Mouse (Mus musculus) ES-Bruce4 (cell line): ENCODE results near the gene 4933428G20Rik. TPM values are rescaled to one million over a fixed set of nuclear protein-coding genes. Genes with fewer than 3 reads are reported as not detected.

Experiments
- H3K27ac ChIP-seq: 2 replicates; pipeline ENCODE4 v1.5.1; 2012; ENCODE audit warnings: low read length, inconsistent platforms; ENCODE audit not compliant: insufficient read depth
- H3K27me3 ChIP-seq: 2 replicates; pipeline ENCODE4 v1.6.1; 2012; ENCODE audit warnings: mild to moderate bottlenecking, low read length, inconsistent platforms; ENCODE audit not compliant: control insufficient read depth, poor library complexity, insufficient read depth, severe bottlenecking
- H3K36me3 ChIP-seq: 2 replicates; pipeline ENCODE4 v1.6.1; 2012; ENCODE audit warnings: inconsistent platforms, mild to moderate bottlenecking, low read length, moderate library complexity; ENCODE audit not compliant: control insufficient read depth, poor library complexity, insufficient read depth, severe bottlenecking
- H3K4me1 ChIP-seq: one replicate; pipeline ENCODE4 v1.8.1; 2011; ENCODE audit warnings: low read length; ENCODE audit not compliant: control insufficient read depth, insufficient read depth
- H3K4me3 ChIP-seq: 2 replicates; pipeline ENCODE4 v1.5.1; 2011; ENCODE audit warnings: low read depth, mild to moderate bottlenecking, low read length
- H3K9ac ChIP-seq: 2 replicates; pipeline ENCODE4 v1.6.1; 2012; ENCODE audit warnings: low read depth, mild to moderate bottlenecking, inconsistent platforms; ENCODE audit not compliant: poor library complexity, severe bottlenecking
- H3K9me3 ChIP-seq: replicated peaks from 2 replicates; pipeline ENCODE4 v1.6.1; 2012; ENCODE audit warnings: mild to moderate bottlenecking, low read length, inconsistent platforms; ENCODE audit not compliant: control insufficient read depth, poor library complexity, insufficient read depth, severe bottlenecking
- CTCF ChIP-seq: IDR thresholded peaks from one replicate; pipeline ENCODE4 v1.8.1; 2011; ENCODE audit warnings: low read depth, low read length
- EP300 ChIP-seq: IDR thresholded peaks from 2 replicates; pipeline ENCODE4 v1.6.1; 2011; ENCODE audit warnings: low read depth, low read length; ENCODE audit not compliant: insufficient read depth
- POLR2A ChIP-seq: IDR thresholded peaks from one replicate; pipeline ENCODE4 v1.8.1; 2011; ENCODE audit warnings: low read length; ENCODE audit not compliant: insufficient read depth
- polyA plus RNA-seq: library from polyadenylated mRNA; stranded (reverse); fragments of >200 nt; gene quantifications from 2 replicates; pipeline ENCODE4 v1.2.4, GENCODE M21; 2011; ENCODE audit warnings: low read depth; ENCODE audit not compliant: missing spikeins, insufficient read depth, insufficient read length

4933428G20Rik gene
- polyA plus RNA-seq, 1 experiment, result not detected

- Histone ChIP-seq H3K4me3 (no peak overlapping the region), H3K4me1 (peaks cover 4% of the 10 kb centered on the region), H3K9me3 (no peaks in the 10 kb centered on the region), H3K9ac (no peak overlapping the region), H3K27ac (peak overlapping the region; percentile 59), H3K36me3 (no peaks in the 10 kb centered on the region), H3K27me3 (no peaks in the 10 kb centered on the region)
- TF ChIP-seq POLR2A, result no peak
- TF ChIP-seq EP300, result no peak
- TF ChIP-seq CTCF, result no peak
Observed at GRCm38 (mm10) chr11:97502846-97503245, 2.7 kb upstream of the 4933428G20Rik start.

- H3K27me3 ChIP-seq, result no peaks in the 10 kb centered on the region
- no peak for TF ChIP-seq CTCF
- TF ChIP-seq POLR2A, result no peak
- TF ChIP-seq EP300, result no peak
- peaks cover 4% of the 10 kb centered on the region for H3K4me1 ChIP-seq
- H3K27ac ChIP-seq, result peak overlapping the region; percentile 59
- H3K9ac ChIP-seq, result no peak overlapping the region
- no peak overlapping the region for H3K4me3 ChIP-seq
- no peaks in the 10 kb centered on the region for H3K36me3 ChIP-seq
- H3K9me3 ChIP-seq, result no peaks in the 10 kb centered on the region
Observed at GRCm38 (mm10) chr11:97502383-97502782, 2.2 kb upstream of the 4933428G20Rik start.

DNA sequence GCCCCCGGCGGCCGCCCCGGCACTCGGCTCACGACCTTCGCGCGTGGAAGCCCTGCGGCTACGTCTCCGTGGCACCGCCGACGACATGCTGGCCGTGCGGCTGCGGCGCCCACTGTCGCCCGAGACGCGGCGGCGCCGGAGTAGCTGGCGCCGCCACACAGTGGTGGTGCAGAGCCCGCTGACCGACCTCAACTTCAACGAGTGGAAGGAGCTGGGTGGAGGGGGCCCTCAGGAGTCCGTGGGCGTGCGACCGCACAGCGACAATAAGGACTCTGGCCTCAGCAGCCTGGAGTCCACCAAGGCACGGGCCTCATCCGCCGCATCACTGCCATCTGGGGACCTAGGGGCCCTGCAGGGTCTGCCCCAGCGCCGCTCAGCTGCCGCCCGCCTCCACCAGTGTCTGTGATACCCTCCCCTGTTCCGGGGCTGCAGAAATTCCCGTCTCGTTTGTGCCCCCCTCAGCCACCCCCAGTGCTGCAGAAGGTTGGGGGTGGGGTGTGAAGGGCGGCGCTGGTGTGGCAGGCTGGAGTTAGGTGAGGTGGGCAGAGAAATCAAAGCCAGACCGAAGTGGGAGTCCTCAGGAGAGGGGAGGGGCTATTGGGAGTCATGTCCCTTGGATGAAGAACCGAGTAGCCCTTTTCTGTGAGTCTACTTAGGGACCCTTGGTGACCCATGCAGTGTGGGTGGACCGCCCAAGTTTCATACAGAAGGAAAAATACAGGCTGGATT lies 744 bp upstream of the 4933428G20Rik start:
- Histone ChIP-seq H3K4me1 (peaks cover 4% of the 10 kb centered on the region), H3K27ac (no peak overlapping the region), H3K4me3 (peak overlapping the region; percentile 37), H3K27me3 (no peaks in the 10 kb centered on the region), H3K36me3 (no peaks in the 10 kb centered on the region), H3K9ac (peak overlapping the region; percentile 83), H3K9me3 (no peaks in the 10 kb centered on the region)
- TF ChIP-seq CTCF, result no peak
- TF ChIP-seq EP300, result no peak
- TF ChIP-seq POLR2A, result no peak

DNA sequence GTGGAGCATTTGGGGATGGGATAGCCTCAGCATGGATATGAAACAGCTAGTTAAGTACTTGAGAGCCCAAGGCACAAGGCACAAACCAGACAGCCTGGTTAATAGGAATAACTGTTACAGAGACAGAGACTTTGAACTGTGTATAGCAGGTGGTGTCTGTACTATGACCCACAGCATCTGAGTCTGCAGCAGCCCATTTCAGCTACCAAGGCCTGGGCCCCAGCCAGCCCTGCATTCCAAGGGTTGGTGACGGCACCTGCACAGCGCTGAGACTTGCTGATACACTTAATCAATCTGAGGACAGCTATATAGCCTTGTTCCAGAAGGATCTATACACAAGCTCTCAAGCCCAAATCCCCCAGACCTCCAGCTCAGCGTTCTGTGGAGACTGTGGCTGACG lies 2.6 kb downstream of the 4933428G20Rik start:
- H3K27me3 ChIP-seq, result no peaks in the 10 kb centered on the region
- H3K9ac ChIP-seq, result no peak overlapping the region

DNA sequence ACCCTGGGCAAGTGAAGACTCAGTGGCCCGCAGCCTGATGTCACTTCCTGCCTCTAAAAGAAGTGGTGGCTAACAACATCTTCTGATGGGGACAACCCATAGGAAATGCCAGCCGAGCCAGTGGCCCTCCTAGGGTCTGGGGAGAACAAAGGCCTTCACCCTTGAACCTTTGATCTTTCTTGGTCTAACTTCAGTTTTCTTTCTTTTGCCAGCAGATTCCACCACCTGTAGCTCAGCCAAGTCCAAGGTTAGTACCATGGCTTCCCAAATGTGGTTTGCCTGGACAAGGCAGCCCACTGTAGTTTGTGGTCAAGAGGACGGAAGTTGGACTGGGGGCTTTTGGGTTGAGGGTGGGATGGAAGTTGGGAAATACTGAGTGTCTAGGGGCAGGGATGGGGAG lies 7.3 kb downstream of the 4933428G20Rik start:
- no peak overlapping the region for H3K9ac ChIP-seq
- H3K9me3 ChIP-seq, result no peaks in the 10 kb centered on the region
- H3K27me3 ChIP-seq, result no peaks in the 10 kb centered on the region
- H3K4me1 ChIP-seq, result no peaks in the 10 kb centered on the region
- TF ChIP-seq CTCF (no peak), EP300 (no peak), POLR2A (no peak)
- H3K27ac ChIP-seq, result no peak overlapping the region
- H3K4me3 ChIP-seq, result no peak overlapping the region
- H3K36me3 ChIP-seq, result 0 out of 2 replicates have a peak, but pooled peaks cover 4% of the 10 kb centered on the region

More for the DNA sequence above, 2.6 kb downstream of the 4933428G20Rik start:
- no peak for TF ChIP-seq POLR2A
- no peak for TF ChIP-seq CTCF
- no peak for TF ChIP-seq EP300
- H3K27ac ChIP-seq, result no peak overlapping the region
- 0 out of 2 replicates have a peak, but pooled peaks cover under 1% of the 10 kb centered on the region for H3K36me3 ChIP-seq
- no peaks in the 10 kb centered on the region for H3K9me3 ChIP-seq
- H3K4me3 ChIP-seq, result no peak overlapping the region
- peaks cover under 1% of the 10 kb centered on the region for H3K4me1 ChIP-seq

DNA sequence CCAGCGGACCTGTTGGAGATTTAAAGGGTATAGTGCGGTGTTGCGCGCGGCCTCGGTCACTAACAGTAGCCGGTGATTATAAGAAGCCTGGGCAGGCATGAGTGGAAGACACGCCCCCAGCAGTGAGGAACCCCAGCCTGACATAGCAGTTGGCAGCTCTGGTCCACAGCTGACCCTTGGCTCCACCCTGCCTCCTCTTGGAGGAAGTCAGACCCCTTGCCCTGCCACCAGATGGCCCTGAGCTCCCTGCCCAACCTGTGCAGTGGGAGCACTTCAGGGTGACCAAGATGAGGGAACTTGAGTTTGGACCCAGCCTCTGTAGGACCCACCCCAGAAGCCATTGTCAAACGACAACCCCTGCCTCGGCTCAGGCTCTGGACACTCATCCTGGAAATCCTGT lies 8.5 kb downstream of the 4933428G20Rik start:
- Histone ChIP-seq H3K9me3 (no peaks in the 10 kb centered on the region), H3K36me3 (peaks cover 9% of the 10 kb centered on the region), H3K27ac (no peak overlapping the region), H3K4me3 (no peak overlapping the region), H3K9ac (no peak overlapping the region), H3K27me3 (no peaks in the 10 kb centered on the region), H3K4me1 (no peaks in the 10 kb centered on the region)
- TF ChIP-seq CTCF (no peak), POLR2A (no peak), EP300 (no peak)
